Mouse (Mus musculus) layer of hippocampus, postnatal 25 days (tissue): ENCODE results near the gene Nxf1. TPM values are rescaled to one million over a fixed set of nuclear protein-coding genes. Genes with fewer than 3 reads are reported as not detected.

ENCODE experiments used
- DNase-seq, 2 experiments: peaks; one replicate each; pipeline ENCODE4 v3.0.0; 2022; ENCODE audit warnings: mixed read lengths in 2 of 2, low spot score in 1 of 2; ENCODE audit errors: extremely low spot score in 1 of 2
- microRNA-seq, 2 experiments: library from miRNA; unstranded; fragments of <30 nt; microRNA quantifications; one replicate each; pipeline ENCODE4 v1.2.0; 2021
- total RNA-seq, 2 experiments: library from RNA; stranded (reverse); gene quantifications; 2 replicates each; pipeline ENCODE4 v1.2.3; 2021

Nxf1 gene
- total RNA-seq, 2 experiments from 2014 or later, result 75.4 to 95.3 TPM

DNA sequence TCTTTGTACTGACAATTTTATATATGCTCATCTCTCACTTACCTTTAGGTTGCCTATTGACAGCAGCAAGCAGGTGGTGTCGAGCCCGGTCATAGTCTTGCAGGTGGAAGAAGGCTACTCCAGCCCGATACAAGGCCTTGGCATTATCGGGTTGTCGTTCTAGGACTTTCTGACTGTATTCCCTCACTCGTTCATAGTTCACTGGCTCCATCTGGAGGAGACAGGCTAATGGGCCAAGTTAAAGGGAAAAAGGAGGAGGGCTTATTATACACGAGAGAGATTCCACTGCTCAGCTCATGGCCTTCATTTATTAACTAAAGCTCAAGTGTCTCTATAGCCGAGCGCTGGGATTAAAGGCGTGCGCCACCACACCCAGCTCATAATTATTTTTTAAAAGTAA is 58.9 kb downstream of the Nxf1 start:
- no peak for DNase-seq

DNA sequence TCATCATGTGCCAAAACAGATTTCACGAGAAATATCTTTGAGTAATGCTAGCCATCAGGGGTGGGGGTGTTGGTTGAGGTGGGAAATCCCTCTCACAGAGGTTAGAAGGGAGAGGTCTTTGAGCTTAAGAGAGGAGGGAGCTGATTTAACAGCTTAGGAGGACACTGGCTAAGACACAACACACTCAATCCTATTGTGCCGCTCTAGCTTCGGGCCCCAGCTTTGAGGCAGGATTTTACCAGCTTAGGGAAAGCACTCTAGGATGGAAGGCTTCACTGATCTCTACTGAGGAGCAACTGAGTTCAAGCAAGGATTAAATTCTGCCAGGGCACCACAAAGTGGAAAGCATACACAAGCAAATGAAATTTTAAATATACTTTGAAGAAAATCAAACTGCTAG is 60.1 kb downstream of the Nxf1 start:
- no peak for DNase-seq

DNA sequence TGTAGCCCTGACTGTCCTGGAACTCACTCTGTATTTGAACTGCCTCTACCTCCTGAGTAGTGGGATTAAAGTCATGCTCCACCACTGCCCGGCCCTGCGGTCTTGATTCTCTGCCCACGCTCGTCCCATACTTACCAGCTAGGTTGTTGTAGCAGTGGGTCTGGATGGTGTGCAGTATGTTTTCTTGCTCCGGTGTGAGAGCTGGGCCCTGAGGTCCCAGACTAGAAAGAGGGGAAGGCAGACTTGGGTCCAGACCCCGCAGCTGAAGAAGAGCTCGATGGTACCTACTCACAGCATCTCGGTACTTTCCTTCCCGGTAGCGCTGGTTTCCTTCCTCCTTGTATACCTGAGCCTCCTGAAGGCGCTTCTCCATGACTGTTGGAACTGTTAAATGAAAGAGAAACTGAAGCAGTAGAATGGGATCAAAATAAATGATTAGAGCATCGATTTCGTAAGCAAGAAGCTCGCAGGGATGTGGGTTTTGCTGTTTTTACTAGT is 61.5 kb downstream of the Nxf1 start:
- DNase-seq, result no peak

DNA sequence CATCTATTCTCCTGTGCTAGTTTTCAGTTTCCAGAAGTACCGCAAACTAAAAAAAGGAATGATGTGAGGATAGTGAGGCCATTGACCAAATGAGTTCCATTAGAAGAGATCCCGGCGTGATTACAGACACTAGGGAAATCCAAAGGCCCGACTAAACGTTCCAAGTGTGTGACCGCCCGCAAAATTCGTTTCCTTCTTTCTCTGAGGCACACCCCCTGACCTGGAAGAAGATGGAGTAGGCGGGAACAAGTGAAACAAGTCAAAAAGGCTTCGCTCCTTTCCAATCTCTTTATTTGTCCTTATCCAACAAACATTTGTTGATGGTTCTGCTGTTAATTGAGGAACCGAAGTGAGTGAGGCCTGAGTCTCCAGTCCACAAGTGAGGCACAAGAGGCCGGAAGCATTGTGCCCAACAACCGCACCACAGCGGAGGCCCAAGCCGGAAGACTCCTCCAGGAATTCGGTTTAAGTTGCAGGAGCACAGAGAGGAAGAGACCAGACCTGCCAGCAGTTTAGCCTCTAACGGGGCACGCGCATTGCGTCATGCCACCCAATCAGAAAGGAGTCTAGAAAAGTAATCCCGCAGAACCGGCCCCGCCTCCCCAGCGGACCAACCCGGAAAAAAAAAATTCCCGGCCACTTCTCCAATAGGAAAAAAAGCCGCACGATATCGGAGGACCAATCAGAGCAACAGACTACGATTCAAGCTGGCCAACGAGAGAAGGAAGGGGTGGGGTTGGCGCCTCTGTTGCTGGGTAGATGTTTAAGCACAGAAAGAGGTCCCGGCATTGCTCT is 62.1 kb downstream of the Nxf1 start, which contains the start of gene Ttc9c:
TSS of gene Ttc9c (minus strand) at position 533 of the 795 bp plus-strand sequence.
- peak; percentile 77 to 90 for DNase-seq

DNA sequence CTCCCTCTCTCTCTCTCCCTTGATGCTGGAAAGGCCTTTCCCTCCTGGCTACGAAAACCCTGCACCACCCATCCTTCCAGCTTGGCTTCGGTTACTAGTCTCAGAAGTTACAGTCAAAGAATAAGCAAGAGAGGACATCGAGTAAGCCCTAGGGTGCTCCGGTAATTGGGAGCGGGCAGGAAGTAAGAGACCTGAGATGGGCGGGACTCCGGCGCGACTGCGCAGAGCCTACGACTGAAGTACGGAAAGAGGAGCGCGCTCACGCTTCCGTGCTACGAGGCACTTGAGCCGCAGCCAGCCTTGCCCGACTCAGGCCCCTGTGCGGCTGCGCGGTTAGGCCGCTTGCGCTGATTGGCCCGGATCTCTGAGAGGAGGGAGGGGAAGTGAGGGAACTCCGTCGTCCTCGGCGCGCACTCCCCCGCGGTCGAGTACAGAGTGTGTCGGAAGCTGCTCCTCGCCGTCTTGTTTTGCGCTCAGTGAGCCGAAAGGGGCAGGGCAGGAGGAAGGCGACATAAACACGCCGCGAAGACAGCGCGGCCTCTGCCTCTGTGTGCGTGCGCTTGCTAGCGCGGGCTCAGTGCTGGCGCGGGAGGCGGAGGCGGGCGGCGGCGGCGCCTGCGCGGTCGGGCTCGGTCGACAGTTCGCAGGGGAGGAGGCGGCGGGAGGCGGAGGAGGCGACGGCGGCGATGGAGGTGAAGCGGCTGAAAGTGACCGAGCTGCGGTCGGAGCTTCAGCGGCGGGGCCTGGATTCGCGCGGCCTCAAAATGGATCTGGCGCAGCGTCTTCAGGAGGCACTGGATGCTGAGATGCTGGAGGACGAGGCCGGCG is 62.9 kb downstream of the Nxf1 start, which contains the start of gene Hnrnpul2:
TSS of gene Hnrnpul2 (plus strand) at position 415 of the 828 bp plus-strand sequence.
- DNase-seq, result peak; percentile 92 to 96

Small RNA genes lying within 50 kb of the gene (microRNA-seq; reads per million reads assigned to microRNA genes)
- 0 reads per million in 2 experiments for gene Mir6992

Other genes starting within 250 kb of the Nxf1 start
- gene Slc22a8, start 165.8 kb upstream of the Nxf1 start, total RNA-seq, result 10 to 100 TPM in 1 of 2 experiments, 1 to 10 TPM in 1; 9.5 to 12.3 TPM
- 1 to 10 TPM; 1.5 to 1.6 TPM for gene Slc22a6, start 139.0 kb upstream of the Nxf1 start, total RNA-seq
- 100 to 1,000 TPM; 188 to 200 TPM for gene Chrm1, start 93.3 kb upstream of the Nxf1 start, total RNA-seq
- gene Slc3a2, start 33.7 kb upstream of the Nxf1 start, total RNA-seq, result 100 to 1,000 TPM; 155 to 170 TPM
- 10 to 100 TPM; 43.9 to 53.6 TPM for gene Wdr74, start 21.2 kb upstream of the Nxf1 start, total RNA-seq
- gene 1700092M07Rik, start 16.4 kb upstream of the Nxf1 start, total RNA-seq, result 1 to 10 TPM in 1 of 2 experiments, not detected in 1; 1.5 TPM
- 10 to 100 TPM; 59.9 to 70.7 TPM for gene Stx5a, start 15.7 kb upstream of the Nxf1 start, total RNA-seq
- 100 to 1,000 TPM in 1 of 2 experiments, 10 to 100 TPM in 1; 92.1 to 101 TPM for gene Tmem223, start 13.9 kb downstream of the Nxf1 start, total RNA-seq
- gene Tmem179b, start 17.4 kb downstream of the Nxf1 start, total RNA-seq, result 10 to 100 TPM in 1 of 2 experiments, 1 to 10 TPM in 1; 8.5 to 10.1 TPM
- 10 to 100 TPM; 13.8 to 14.1 TPM for gene Taf6l, start 29.3 kb downstream of the Nxf1 start, total RNA-seq
- gene Polr2g, start 41.5 kb downstream of the Nxf1 start, total RNA-seq, result 100 to 1,000 TPM; 112 to 130 TPM
- 1 to 10 TPM; 6.4 to 6.6 TPM for gene Zbtb3, start 45.5 kb downstream of the Nxf1 start, total RNA-seq
- gene Ttc9c, start 62.3 kb downstream of the Nxf1 start, total RNA-seq, result 10 to 100 TPM; 35.3 to 36.4 TPM
- gene Hnrnpul2, start 62.9 kb downstream of the Nxf1 start, total RNA-seq, result 100 to 1,000 TPM; 109 to 120 TPM
- gene AC129217.1, start 72.7 kb downstream of the Nxf1 start, total RNA-seq, result 1 to 10 TPM in 1 of 2 experiments, not detected in 1; 4.5 TPM
- 100 to 1,000 TPM; 103 to 111 TPM for gene Bscl2, start 80.4 kb downstream of the Nxf1 start, total RNA-seq
- gene Gng3, start 82.1 kb downstream of the Nxf1 start, total RNA-seq, result 100 to 1,000 TPM; 188 to 192 TPM
- under 1 TPM; 0.28 to 0.47 TPM for gene Lrrn4cl, start 93.7 kb downstream of the Nxf1 start, total RNA-seq
- 10 to 100 TPM; 92.2 to 98.9 TPM for gene Ubxn1, start 114.4 kb downstream of the Nxf1 start, total RNA-seq
- gene Uqcc3, start 123.8 kb downstream of the Nxf1 start, total RNA-seq, result 10 to 100 TPM; 31.2 to 36.4 TPM
- gene Lbhd1, start 126.7 kb downstream of the Nxf1 start, total RNA-seq, result 10 to 100 TPM; 10.1 to 16.2 TPM
- not detected for gene Gm49403, start 126.9 kb downstream of the Nxf1 start, total RNA-seq
- gene 1810009A15Rik, start 131.8 kb downstream of the Nxf1 start, total RNA-seq, result 10 to 100 TPM; 22.0 to 25.7 TPM
- 1 to 10 TPM; 1.6 to 2.2 TPM for gene Gm49416, start 131.9 kb downstream of the Nxf1 start, total RNA-seq
- 10 to 100 TPM; 26.1 to 27.0 TPM for gene Ints5, start 135.9 kb downstream of the Nxf1 start, total RNA-seq
- 100 to 1,000 TPM; 116 to 122 TPM for gene Ganab, start 141.0 kb downstream of the Nxf1 start, total RNA-seq
- 100 to 1,000 TPM; 169 to 172 TPM for gene B3gat3, start 163.3 kb downstream of the Nxf1 start, total RNA-seq
- 1 to 10 TPM; 4.8 to 6.4 TPM for gene Rom1, start 172.3 kb downstream of the Nxf1 start, total RNA-seq
- 10 to 100 TPM in 1 of 2 experiments, 1 to 10 TPM in 1; 9.1 to 11.1 TPM for gene Eml3, start 172.5 kb downstream of the Nxf1 start, total RNA-seq
- gene Mta2, start 184.8 kb downstream of the Nxf1 start, total RNA-seq, result 10 to 100 TPM; 51.2 to 58.4 TPM
- gene Tut1, start 196.8 kb downstream of the Nxf1 start, total RNA-seq, result 10 to 100 TPM; 19.4 to 20.1 TPM
- gene Eef1g, start 210.0 kb downstream of the Nxf1 start, total RNA-seq, result 100 to 1,000 TPM; 215 to 256 TPM
- gene Ahnak, start 232.2 kb downstream of the Nxf1 start, total RNA-seq, result 10 to 100 TPM; 14.7 to 15.7 TPM